Mouse (Mus musculus) c-Kit-positive CD71-positive TER-119-negative erythroid progenitor cells, embryonic 14.5 days (primary cell): ENCODE measurements around the gene Gm10428.

Source experiments
- DNase-seq: peaks from one replicate; pipeline ENCODE4 v3.0.0-alpha.2; 2013; ENCODE audit warnings: low read depth

The Gm10428 gene

DNA sequence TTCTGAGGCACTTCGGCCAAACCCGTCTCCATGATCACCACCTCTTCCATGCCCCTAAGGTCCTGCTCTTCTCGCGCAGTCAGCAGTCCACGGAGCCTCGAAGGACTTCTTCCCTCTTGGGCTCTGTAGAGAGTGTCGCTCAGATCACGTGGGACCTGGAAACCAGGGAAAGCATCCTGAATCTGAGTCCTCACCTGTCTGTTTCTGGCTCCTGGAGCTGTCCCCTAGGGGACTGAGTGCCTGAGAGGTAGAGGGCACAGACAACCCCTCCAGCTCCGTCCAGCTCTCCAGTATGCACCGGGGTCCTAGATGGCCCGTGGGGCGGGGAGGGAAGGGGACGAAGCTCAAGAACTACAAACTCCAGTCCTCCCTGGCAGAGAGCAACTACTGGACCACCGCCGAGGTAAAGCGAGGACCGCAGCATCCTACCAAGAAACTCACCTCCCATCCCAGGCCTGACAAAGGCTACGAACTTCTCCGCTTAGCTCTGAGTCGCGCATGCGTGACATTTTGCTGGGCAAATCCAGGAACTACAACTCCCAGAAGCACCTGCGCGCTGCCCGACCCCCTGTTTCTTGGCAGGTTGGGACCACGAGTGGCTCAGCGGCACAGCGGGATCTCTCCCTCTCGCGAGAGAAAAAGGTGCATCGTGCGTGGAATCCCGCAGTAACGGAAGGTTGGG is 36.2 kb downstream of the Gm10428 start, which contains the start of gene Zfp286:
TSS of gene Zfp286 (minus strand) at position 528 of the 682 bp plus-strand sequence.
- DNase-seq, result peak; percentile 46

- no peak for DNase-seq
Observed at GRCm38 (mm10) chr11:62789617-62789936, 36.7 kb downstream of the Gm10428 start.
